Mouse (Mus musculus) neutrophil, adult 5-6 weeks (primary cell): ENCODE results near the gene Rgs13. TPM values are rescaled to one million over a fixed set of nuclear protein-coding genes. Genes with fewer than 3 reads are reported as not detected.

ENCODE experiments used
- ATAC-seq: fragments of 151-379, 151-347 bp; 2 replicates; pipeline ENCODE4 v1.8.0; 2017; ENCODE audit warnings: mild to moderate bottlenecking, moderate TSS enrichment; ENCODE audit not compliant: insufficient number of reproducible peaks, poor library complexity, low FRiP score, severe bottlenecking; ENCODE audit errors: extremely low read depth
- total RNA-seq: library from RNA; stranded (forward); fragments of 200-1000 nt; gene quantifications from 2 replicates; pipeline ENCODE4 v1.2.3, GENCODE M21; 2017

Rgs13 gene
- total RNA-seq, result 0.35 and 0.37 TPM in 2 replicates

DNA sequence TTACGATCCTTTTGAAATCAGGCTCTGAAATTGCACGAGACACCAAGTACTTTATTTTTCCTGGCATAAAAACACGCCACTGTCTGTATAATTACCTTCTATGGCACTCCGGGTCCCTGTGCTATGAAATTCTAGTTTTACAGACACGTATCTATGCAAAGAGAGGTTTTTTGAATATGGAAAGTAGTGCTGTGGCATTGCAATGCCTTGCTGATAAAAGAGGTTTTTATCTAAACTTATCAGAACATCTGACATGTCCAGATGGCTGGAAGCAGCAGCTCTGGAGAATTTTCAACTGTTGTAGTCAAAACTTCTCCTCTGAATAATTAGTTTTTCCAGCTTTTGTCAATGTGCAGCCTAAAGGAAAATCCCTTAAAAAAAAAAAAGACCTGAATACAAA is at the start of gene Rgs13:
Gene Rgs13, minus strand, starts transcription at position 207 of the 400 bp plus-strand sequence.
- ATAC-seq, result no peak

DNA sequence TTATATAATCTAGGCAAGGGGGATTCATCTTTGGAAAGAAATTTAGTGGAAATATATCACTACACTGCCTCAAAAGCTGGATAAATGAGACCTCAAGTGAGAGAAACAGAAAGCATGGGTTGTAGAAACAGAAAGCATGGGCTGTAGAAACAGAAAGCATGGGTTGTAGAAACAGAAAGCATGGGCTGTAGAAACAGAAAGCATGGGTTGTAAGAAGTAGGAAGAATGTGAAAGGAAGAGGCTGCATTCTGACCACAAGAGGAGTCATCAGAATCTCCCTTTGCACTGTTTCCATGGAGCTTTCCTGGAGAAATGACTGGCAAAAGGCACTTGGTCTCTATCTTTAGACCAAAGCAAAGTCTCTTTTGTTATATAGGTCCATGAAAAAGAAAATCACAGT is 38.1 kb upstream of the Rgs13 start:
- no peak for ATAC-seq

DNA sequence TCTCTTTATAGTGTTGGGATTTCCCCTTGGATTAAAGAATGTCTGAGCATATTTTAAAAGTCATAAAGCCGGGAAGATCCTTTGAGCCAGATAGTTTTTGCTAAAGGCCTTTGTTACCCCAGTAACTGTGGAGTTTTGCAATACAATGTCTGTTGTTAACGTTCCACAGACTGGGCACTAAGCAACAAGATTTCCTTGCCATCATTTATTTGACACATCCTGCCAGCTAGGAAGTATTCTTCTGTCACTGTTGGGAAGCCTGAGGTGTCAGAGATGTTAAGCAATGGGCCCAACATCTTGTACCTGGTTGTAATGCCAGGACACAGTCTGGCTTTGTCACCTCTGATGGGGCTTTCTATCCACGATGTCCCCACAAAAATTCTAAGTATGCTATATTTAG is 33.7 kb upstream of the Rgs13 start:
- no peak for ATAC-seq

DNA sequence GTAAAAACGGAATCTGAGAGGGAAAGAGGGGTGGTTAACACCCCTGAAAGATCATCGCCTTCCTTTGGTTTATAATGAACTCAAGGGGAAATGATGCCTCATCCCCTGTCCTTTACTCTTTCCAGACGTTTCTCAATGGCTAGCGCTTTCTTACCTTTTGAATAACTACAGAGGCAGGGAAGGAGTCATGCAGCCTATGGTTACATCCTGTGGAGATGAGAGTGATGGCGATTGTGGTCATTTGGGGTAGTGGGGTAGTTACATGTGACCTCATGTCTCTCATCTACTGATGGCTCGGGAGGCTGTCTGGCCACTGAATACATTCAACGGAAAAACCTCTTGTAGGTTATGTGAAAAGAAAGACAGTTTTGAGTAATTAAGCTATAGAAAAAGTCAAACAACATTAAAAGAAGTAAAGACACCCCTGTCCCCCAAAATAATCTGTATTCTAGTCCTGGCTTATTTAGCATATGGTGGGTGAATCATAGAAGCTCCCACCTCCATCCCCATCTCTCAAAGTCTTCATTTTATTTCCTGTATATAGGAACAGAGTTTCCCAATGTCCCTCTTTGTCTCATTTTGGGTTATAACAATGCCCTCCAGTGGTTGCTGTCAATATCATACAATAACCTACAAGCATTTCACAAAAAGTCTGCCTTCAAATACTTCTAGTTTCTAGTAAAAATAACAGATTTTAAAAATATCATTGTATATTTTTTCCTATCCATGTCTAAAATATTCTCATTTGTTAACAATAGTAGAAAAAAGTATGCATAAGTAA is 29.3 kb upstream of the Rgs13 start:
- no peak for ATAC-seq

DNA sequence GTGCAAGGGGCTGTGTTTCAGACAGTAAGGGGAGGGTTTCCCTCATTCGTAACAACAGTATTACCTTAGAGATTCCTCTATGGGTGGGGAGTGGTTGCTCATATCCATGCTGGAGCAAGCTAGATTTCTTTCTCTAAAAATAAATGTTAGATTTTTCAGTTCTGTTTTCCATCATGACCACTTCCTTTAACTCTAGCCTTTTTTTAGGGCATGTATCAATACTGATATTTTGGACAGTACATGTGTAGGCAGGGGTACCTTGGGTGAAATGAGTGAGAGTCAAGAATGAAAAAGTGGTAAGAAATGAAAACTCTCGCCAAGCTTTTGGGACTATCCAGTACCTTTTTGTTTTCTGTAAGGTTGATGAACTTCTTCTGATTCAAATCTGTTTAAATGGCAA is 27.6 kb upstream of the Rgs13 start:
- ATAC-seq, result no peak

DNA sequence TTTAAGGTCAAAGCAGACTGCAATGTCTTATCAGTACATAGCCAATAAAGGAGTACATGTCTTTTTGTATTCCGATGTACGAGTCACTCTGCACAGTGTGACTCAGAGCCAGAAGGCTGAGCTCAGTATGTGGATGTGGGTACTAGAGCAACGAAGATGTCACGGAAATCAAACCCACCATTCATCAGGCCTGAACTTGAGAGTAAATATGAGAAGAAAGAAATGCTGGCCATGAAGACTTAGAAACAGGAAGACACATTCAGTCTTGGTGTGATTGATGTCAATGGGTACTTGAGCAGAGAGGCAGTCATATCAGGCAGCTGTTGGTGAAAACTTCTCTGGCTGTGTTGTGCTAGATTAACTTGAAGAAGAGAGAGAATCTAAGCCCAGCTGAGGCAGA is 25.8 kb upstream of the Rgs13 start:
- ATAC-seq, result peak; percentile 44; the same call in 1 of the 2 replicates

DNA sequence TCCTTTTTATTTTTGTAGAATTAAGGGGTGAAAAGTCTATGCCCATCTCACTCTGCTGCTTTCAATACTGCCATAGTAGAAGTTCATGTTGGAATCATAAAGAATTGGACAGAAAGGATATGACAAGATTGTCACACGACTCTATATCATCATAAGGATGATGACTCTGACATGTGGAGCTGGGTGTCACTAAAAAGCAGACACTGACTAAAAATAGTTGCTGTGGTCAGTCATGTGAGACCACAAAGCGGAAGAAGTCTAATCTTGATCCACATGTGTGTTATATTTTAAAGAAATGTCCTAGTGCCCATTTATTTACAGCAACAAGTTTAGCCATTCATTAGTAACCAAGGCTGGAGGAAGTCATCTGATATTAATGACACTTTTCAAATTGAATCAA is 23.3 kb upstream of the Rgs13 start:
- peak; percentile 61; the same call in 1 of the 2 replicates for ATAC-seq

DNA sequence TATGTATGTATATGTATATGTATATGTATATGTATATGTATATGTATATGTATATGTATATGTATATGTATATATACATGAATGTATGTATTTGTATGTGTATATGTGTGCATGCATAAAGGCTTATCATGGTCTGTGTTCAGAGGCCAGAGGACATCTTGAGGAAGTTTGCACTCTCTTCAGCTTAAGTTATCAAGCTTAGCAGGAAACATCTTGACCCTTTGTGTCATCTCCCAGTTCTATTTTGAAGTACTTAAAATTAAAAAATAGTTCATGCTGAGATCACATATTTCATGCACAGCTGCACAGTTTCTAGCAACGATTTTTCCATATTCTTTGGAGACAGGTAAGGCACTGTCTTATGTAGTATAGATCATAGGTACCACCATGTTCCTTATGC is 22.4 kb upstream of the Rgs13 start:
- no peak for ATAC-seq

DNA sequence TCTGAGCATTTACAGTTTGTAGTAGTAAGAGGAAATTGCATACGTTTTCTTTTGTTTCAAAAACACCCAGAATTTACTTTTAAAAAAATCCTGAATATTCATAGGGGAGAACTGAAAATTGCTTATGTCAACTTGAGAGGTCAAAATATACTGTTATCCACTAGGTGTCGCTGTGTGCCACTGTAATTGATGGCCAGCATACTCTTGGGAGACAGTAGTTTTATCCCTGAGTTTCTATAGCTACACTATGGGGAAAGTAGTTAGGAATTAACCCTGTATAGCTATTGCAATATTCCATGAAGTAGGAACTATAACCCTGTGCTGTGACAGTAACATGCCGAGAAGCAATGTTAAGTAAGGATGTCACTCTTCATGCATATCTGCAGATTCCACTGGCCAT is 20.5 kb upstream of the Rgs13 start:
- peak; percentile 85; the same call in 1 of the 2 replicates for ATAC-seq

DNA sequence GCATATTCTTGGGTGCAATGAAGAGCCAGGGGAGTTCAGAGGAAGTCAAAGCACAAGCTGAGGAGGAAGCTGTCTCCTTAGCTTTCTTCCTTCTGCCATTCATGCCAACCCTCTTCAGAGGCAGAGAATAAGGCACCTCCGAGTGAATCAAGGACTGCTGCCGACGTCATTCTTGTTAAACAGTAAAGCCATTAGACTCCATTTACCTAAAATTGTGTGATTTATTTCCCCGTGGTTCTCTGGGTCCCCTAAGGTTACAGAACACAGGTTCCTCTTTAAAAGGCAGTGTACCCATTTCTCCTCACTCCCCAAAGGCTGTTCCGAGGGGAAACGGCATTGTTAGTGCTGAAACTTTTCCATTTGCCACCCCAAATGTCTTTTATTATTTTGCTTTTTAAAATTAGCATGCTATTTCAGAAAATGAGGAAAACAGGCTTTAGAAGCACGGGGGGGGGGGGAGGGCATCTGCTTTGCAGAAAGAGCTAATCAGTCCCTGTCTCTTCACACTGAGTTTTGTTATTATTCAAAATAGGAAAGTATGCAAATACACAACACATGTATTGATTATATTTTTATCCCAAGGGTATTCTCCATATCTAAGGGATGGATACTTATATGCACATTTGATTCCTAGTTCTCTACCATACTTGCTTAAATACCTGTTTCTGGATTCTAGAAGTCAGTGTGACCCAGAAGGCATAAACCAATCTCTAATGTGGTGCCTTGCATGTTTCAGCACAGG is 9.7 kb upstream of the Rgs13 start:
- no peak for ATAC-seq

DNA sequence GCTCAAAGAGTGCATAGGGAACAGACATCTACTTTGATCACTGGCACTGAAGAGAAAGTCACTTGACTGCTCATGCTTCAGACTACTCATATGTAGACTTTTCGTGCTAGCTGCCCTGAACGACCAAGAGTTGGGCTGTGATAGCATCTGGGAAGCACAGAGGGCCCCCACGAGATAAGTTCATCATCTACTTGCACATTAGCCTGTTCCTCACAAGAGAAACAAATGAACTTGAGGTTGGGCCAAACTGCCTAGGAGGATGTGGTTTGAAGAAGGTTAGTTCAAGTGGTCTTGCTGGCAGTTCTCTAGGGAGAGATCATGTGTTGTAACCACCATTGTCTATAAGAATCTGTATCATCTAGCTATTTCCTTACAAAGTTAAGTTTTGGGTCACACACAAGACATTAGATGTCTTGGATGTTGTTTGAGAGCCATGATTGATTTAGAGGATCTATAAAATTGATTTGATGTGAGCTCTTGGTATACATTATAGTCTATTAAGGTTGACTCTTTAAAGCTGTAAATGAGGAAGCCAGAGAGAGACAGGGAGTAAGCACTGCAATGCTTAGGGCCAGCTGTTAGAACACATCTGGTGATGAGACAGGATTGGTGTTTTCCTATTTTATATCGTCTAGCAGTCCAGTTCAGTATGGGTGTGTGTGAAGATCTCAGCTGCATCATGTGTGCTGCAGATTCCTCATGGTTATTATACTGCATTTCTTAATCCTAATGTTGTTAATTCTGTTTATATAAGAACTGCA is 8.0 kb upstream of the Rgs13 start:
- ATAC-seq, result peak; percentile 75; the same call in 1 of the 2 replicates

DNA sequence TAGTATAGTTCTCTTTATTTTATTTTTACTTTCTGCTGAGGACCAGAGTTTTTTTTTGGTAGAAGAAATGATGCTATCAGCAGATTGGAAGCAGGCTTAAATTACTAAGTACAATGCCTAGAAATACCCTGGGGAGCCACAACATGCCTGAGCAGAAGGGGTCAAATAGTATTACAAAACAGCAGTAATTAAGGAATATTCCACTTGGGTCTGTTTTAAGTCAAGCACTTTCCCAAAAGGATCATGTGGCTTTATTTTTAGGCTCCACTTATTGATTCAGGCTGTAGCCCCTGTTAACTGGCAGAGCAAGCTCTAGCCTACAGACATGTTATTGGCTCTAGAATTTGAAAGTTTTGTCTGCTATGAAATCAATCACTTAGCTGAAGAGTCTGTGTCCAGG is 6.5 kb upstream of the Rgs13 start:
- ATAC-seq, result no peak

DNA sequence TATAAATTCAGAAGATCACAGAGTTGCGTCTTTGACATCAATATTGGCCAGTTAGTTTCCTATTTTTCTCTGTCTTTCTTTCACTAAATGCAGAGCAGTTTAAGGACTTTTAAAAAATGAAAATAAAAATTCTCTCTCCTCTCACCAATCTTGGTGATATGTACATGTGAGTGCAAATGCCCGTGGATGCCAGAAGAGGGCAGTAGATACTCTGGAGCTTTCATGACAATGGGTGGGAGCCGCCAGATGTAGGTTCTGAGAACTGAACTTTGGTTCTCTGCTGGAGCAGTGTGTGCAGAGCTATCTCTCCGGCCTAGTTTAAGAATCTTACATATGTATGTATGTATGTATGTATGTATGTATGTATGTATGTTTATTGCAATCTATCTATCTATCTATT is 2.4 kb upstream of the Rgs13 start:
- no peak for ATAC-seq

DNA sequence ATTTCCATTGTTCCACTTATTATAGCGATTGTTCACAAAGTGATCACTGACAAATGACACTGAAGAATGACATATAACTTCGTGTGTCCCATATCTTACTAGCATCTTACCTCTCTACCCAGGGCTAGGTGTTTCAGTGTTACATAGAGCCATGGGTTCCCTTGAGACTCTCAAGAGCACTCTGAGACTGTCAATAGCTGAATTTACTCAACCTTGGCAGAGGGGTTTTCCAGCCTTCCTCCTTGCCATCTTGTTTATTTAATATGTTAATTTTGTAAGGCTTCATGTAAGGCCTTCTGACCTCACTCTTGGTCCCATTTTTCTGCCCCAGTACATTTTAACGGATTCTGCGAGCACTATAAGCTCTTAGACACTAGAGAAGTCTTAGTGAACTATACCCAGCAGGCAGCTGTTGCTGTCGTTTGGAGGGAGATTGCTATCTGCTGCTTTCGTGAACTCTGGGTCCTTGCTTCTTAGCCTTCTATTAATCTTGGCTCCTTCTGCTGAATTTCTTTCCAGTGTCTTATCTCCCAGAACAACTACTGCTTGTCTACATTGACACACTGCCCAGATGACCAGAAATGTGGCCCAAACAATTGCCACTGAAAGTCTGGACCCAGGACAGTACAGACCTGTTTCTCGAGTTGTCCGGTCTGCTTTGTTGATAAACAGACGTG is 1.2 kb upstream of the Rgs13 start:
- peak; percentile 83 for ATAC-seq

DNA sequence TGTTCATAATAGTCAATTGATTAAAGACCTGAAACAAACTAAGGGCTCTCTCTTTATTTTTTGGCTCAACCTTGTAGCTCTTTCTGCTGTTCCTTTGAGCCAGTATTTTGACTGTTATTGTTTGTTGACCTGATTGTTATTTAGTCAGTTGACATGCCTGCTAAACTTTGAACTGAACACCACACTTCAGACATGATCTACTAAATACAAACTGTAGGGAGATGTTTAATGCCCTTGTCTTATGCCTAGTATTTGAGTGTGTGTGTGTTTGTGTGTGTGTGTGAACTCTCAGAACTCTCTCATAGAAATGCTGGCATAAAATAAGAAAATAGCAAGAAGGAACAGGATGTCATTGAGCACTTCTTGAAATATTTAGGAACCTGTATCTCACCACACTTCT is 448 bp upstream of the Rgs13 start:
- ATAC-seq, result no peak

DNA sequence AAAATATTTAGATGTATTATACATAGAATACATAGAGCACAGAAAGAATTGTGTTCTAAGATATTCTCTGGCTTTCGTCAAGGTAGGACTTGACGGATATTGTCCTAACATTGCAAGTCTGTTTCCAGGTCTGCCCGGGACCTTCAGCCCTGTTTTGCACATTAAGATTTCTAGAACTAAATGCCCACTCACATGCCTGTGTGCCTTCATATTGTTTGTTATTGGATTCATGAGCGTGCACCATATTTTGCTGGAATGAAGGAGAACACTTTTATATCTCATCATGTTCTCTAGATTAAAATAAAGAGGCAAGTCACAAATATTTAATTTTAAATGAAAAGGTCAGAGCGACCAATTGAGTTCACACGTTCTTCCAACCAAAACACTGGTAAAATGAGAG is 2.4 kb downstream of the Rgs13 start:
- ATAC-seq, result no peak

DNA sequence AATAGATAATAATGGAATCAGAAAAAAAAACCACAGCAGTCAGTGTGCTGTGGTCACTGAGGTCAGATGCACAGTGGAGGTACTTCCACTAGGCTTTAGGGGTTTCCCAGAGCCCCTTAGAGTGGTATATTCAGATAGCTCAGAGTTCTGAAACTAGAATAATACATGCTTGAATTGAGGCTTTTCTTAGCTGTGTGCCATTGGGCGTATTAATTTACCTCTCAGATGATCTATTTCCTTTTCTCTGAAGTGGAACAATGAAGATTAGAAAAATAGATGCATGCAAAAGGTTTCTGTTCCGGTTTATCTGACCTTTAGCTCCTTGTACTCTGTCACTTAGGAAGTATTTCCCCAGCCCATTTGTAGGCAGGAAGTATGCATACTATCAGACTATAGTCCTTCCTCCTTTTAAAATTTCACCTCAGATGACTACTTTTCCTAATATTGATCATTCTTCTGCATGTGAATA is 3.6 kb downstream of the Rgs13 start:
- peak; percentile 60; the same call in 1 of the 2 replicates for ATAC-seq

DNA sequence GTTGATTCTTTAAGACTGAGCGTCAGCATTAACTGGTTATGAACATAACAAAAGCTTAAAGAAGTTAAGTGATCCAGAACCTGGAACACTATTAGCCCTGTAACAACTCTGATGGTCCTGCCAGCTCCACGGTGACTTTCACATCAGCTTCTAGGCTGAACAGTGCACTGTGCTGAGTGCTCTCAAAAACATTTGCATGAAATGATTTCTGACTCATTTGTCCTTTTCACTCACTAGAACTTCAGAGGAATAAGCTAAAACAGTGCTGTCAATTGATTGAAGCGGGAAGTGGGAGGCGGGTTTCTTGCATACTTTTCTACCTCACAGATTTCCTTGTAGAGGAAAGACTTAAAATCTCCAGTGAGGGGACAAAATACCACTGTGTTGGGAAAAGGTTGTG is 8.3 kb downstream of the Rgs13 start:
- no peak for ATAC-seq

DNA sequence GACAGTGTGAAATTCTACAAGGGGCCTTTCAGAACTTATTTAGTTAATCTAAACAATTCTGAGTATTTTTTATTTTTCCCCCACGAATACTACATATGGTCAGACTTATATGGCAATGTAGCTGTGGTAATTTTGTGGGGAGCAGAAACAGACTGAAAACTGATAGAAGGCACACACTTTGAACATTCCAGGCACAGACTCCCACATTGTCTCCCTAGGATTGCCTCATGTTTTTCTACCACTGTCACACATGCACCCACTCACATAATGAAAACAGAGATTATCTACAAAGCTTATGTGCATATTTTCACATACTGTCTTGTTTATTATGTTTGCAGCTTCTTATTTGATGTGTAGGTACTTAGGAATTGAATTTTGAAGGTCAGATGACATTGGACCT is 9.4 kb downstream of the Rgs13 start:
- ATAC-seq, result no peak
